Mouse (Mus musculus): ENCODE measurements around the gene Strip1. TPM values are rescaled to one million over a fixed set of nuclear protein-coding genes. Genes with fewer than 3 reads are reported as not detected.

Strip1 gene
- 71.4 TPM for polyA plus RNA-seq (2017; shearing (Covaris generic))

GRCm38 (mm10) chr3:107631523-107631958, at the start of gene Strip1:
Gene Strip1, minus strand, starts transcription at chr3:107631694.

GRCm38 (mm10) chr3:107630682-107631522, 592 bp downstream of the Strip1 start, which contains the start of gene Gm10961:
Gene Gm10961, plus strand, starts transcription at chr3:107631322.

GRCm38 (mm10) chr3:107594662-107595263, 36.7 kb downstream of the Strip1 start, which contains the start of gene Alx3:
Gene Alx3, plus strand, starts transcription at chr3:107595031.

Other genes starting within 250 kb of the Strip1 start
- gene Kcnc4, start 172.1 kb downstream of the Strip1 start, polyA plus RNA-seq (2017; shearing (Covaris generic)): not detected
- 0.11 TPM for gene Slc6a17, start 113.7 kb downstream of the Strip1 start, polyA plus RNA-seq (2017; shearing (Covaris generic))
- gene Ubl4b, start 76.6 kb downstream of the Strip1 start, polyA plus RNA-seq (2017; shearing (Covaris generic)): not detected
- gene Alx3, start 36.7 kb downstream of the Strip1 start, polyA plus RNA-seq (2017; shearing (Covaris generic)): not detected
- gene Gm10961, start 372 bp downstream of the Strip1 start, polyA plus RNA-seq (2017; shearing (Covaris generic)): not detected
- gene Ahcyl1, start 64.9 kb upstream of the Strip1 start, polyA plus RNA-seq (2017; shearing (Covaris generic)): 117 TPM
- gene Csf1, start 128.8 kb upstream of the Strip1 start, polyA plus RNA-seq (2017; shearing (Covaris generic)): 0.70 TPM
- gene Eps8l3, start 245.5 kb upstream of the Strip1 start, polyA plus RNA-seq (2017; shearing (Covaris generic)): not detected